Mouse (Mus musculus): ENCODE data around the gene Sipa1l3.

GRCm38 (mm10) chr7:29492992-29493391 lies 25.4 kb downstream of the Sipa1l3 start:
- TF ChIP-seq CTCF (conservative IDR thresholded peaks at IDR 0.05; ENCODE audit: low read length) = no peak
- no peak for TF ChIP-seq POU5F1 (IDR thresholded peaks at IDR 0.05; ENCODE audit: borderline replicate concordance, low read length)
- TF ChIP-seq NANOG (IDR thresholded peaks at IDR 0.05; ENCODE audit: borderline replicate concordance, low read length) = no peak

All from E14TG2a.4 (cell line).